Mouse (Mus musculus): ENCODE data around the gene Kctd21.
A peak's percentile ranks its signal among the peaks of the same experiment; 100 is the strongest.

Gene Kctd21

DNA sequence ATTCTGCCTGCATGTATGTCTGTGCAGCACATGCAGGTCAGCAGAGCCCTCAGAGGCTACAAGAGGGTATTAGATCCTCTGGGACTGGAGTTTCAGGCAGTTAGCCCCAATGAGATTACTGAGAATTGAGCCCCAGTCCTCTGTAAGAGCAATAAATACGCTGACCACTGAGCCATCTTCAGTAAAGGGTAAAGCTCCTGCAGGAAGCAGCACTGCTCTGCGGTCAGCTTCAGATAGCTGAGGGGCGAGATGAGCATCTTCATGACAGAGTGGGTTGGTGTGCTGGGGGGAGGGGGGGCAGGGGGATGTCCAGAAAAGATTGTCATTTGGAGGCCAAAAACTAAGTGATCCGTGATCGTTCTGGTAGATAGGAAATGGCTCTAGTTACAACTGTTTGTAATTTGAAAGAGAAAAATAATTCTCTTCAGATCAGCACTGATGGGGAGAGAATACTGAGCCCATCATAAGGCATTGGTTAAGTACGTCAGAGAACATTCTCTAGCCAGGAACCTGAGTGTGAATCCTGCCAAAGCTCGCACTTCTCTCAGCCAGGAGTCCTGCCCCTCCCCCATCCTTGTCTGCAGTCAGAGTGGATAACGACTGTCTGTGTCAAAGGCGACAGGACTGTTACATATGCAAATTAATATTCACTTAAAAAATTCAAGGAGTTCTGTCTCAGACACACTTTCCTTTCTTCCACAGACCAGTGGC, 14.1 kb downstream of the Kctd21 start:
- Histone ChIP-seq H3K27me3 (ENCODE audit: insufficient read depth, low read length) (peaks cover 8% of the 10 kb centered on the region; the same call in 1 of the 2 replicates), H3K4me3 (replicated peaks; ENCODE audit: low read length) (no peak overlapping the region), H3K36me3 (ENCODE audit: insufficient read depth, low read length) (no peaks in the 10 kb centered on the region), H3K4me1 (replicated peaks; ENCODE audit: low read depth, low read length) (peaks cover 79% of the 10 kb centered on the region), H3K9me3 (ENCODE audit: low read length) (no peaks in the 10 kb centered on the region)
- TF ChIP-seq CTCF (conservative IDR thresholded peaks at IDR 0.05; ENCODE audit: low read length) = no peak
- no peak for TF ChIP-seq POU5F1 (IDR thresholded peaks at IDR 0.05; ENCODE audit: borderline replicate concordance, low read length)
- no peak for TF ChIP-seq NANOG (IDR thresholded peaks at IDR 0.05; ENCODE audit: borderline replicate concordance, low read length)

DNA sequence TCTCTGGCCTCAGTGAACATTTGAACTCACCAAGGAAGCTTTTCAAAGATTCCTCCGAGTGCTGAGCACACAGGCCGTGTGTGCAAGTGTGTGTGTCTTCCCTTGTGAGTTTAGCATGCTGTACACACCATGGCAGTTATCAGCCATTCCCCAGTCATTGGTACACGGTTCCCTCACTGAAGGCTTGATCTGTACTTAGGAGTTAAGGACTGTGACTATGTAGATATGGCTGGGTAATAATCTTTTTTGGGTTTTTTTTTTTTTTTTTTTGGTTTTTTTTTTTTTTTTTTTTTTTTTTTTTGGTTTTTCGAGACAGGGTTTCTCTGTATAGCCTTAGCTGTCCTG, 14.7 kb downstream of the Kctd21 start:
- H3K9me3 ChIP-seq (ENCODE audit: low read length) = no peaks in the 10 kb centered on the region
- H3K36me3 ChIP-seq (ENCODE audit: insufficient read depth, low read length) = no peaks in the 10 kb centered on the region
- H3K4me3 ChIP-seq (replicated peaks; ENCODE audit: low read length) = no peak overlapping the region
- peaks cover 78% of the 10 kb centered on the region for H3K4me1 ChIP-seq (replicated peaks; ENCODE audit: low read depth, low read length)
- H3K27me3 ChIP-seq (ENCODE audit: insufficient read depth, low read length) = peaks cover 12% of the 10 kb centered on the region; the same call in 1 of the 2 replicates
- TF ChIP-seq POU5F1 (IDR thresholded peaks at IDR 0.05; ENCODE audit: borderline replicate concordance, low read length) (no peak), NANOG (IDR thresholded peaks at IDR 0.05; ENCODE audit: borderline replicate concordance, low read length) (no peak), CTCF (conservative IDR thresholded peaks at IDR 0.05; ENCODE audit: low read length) (no peak)

DNA sequence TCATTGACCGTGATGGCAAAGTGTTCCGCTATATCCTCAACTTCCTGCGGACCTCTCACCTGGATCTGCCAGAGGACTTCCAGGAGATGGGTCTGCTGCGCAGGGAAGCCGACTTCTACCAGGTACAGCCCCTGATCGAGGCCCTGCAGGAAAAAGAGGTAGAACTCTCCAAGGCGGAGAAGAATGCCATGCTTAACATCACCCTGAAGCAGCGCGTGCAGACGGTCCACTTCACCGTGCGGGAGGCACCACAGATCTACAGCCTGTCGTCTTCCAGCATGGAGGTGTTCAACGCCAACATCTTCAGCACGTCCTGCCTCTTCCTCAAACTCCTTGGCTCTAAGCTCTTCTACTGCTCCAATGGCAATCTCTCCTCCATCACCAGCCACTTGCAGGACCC, 15.3 kb downstream of the Kctd21 start:
- TF ChIP-seq POU5F1 (IDR thresholded peaks at IDR 0.05; ENCODE audit: borderline replicate concordance, low read length) (no peak), NANOG (IDR thresholded peaks at IDR 0.05; ENCODE audit: borderline replicate concordance, low read length) (no peak), CTCF (conservative IDR thresholded peaks at IDR 0.05; ENCODE audit: low read length) (no peak)
- peak overlapping the region; percentile 37; the same call in 1 of the 2 replicates for H3K4me3 ChIP-seq (replicated peaks; ENCODE audit: low read length)
- no peaks in the 10 kb centered on the region for H3K9me3 ChIP-seq (ENCODE audit: low read length)
- peaks cover 13% of the 10 kb centered on the region; the same call in 1 of the 2 replicates for H3K27me3 ChIP-seq (ENCODE audit: insufficient read depth, low read length)
- peaks cover 74% of the 10 kb centered on the region for H3K4me1 ChIP-seq (replicated peaks; ENCODE audit: low read depth, low read length)
- H3K36me3 ChIP-seq (ENCODE audit: insufficient read depth, low read length) = no peaks in the 10 kb centered on the region

DNA sequence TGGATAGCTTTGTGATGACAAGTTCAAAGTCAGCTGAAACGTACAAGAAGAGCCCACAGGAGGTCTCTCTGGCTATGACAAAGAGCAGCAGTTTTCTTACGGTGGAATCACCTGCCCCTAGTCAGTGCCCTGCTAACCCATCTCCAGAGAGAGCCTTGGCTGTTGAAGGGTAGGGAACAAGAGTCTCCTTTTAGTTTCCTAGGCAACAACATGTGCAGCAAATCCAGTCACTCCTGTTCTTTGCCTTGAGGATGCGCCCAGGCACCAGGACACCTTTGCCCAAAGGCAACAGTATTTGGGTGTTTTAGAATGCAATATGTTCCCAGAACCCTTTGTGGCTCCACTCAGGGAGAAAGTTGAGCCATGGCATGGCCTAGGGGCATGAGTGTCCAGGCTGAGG, 16.2 kb downstream of the Kctd21 start:
- TF ChIP-seq POU5F1 (IDR thresholded peaks at IDR 0.05; ENCODE audit: borderline replicate concordance, low read length) (no peak), CTCF (conservative IDR thresholded peaks at IDR 0.05; ENCODE audit: low read length) (no peak), NANOG (IDR thresholded peaks at IDR 0.05; ENCODE audit: borderline replicate concordance, low read length) (no peak)
- Histone ChIP-seq H3K4me1 (replicated peaks; ENCODE audit: low read depth, low read length) (peaks cover 70% of the 10 kb centered on the region), H3K36me3 (ENCODE audit: insufficient read depth, low read length) (no peaks in the 10 kb centered on the region), H3K9me3 (ENCODE audit: low read length) (no peaks in the 10 kb centered on the region), H3K4me3 (replicated peaks; ENCODE audit: low read length) (no peak overlapping the region), H3K27me3 (ENCODE audit: insufficient read depth, low read length) (peaks cover 13% of the 10 kb centered on the region; the same call in 1 of the 2 replicates)

DNA sequence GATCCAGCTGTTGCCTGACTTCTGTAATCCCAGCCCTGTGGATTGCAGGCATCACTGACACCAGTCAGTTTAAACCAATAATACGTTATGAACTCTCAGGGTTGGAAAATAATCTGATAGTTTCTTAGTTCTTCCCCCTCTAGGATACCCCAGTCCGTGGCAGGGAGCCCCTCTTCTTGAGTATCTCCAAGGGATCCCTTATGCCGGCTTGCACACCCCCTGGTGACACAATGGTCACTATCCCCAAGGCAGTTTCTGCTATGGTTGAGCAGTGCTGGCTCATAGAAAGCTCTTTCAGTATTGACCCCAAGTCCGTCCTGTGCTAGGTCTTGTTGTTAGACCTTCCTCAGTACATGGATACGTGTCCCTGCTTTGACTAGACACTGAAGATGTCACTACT, 16.7 kb downstream of the Kctd21 start:
- H3K4me3 ChIP-seq (replicated peaks; ENCODE audit: low read length) = no peak overlapping the region
- no peaks in the 10 kb centered on the region for H3K36me3 ChIP-seq (ENCODE audit: insufficient read depth, low read length)
- H3K9me3 ChIP-seq (ENCODE audit: low read length) = no peaks in the 10 kb centered on the region
- H3K27me3 ChIP-seq (ENCODE audit: insufficient read depth, low read length) = peaks cover 13% of the 10 kb centered on the region; the same call in 1 of the 2 replicates
- TF ChIP-seq NANOG (IDR thresholded peaks at IDR 0.05; ENCODE audit: borderline replicate concordance, low read length) (no peak), CTCF (conservative IDR thresholded peaks at IDR 0.05; ENCODE audit: low read length) (no peak), POU5F1 (IDR thresholded peaks at IDR 0.05; ENCODE audit: borderline replicate concordance, low read length) (no peak)
- peaks cover 65% of the 10 kb centered on the region for H3K4me1 ChIP-seq (replicated peaks; ENCODE audit: low read depth, low read length)

DNA sequence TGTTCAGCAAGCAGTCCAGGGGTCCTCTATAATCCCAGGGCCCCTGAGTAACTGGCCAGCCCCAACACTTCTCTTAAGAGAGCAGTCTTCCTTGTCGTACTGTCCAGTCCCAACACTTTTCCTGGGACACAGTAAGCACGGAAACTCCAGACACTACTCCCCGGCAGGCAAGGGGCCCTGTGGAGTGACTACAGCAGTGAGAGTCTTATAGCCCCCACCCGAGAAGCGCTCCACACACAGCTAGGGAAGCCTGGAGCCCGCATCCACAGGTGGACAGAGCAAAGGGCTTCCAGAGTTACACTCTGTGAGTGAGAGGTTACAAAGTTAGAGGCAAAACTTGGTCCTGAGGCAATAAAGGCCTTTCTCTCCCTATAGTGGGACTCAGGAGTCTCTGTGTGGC, 17.3 kb downstream of the Kctd21 start:
- no peaks in the 10 kb centered on the region for H3K9me3 ChIP-seq (ENCODE audit: low read length)
- H3K4me3 ChIP-seq (replicated peaks; ENCODE audit: low read length) = no peak overlapping the region
- TF ChIP-seq NANOG (IDR thresholded peaks at IDR 0.05; ENCODE audit: borderline replicate concordance, low read length) = no peak
- peaks cover 13% of the 10 kb centered on the region; the same call in 1 of the 2 replicates for H3K27me3 ChIP-seq (ENCODE audit: insufficient read depth, low read length)
- H3K4me1 ChIP-seq (replicated peaks; ENCODE audit: low read depth, low read length) = peaks cover 59% of the 10 kb centered on the region
- H3K36me3 ChIP-seq (ENCODE audit: insufficient read depth, low read length) = no peaks in the 10 kb centered on the region

DNA sequence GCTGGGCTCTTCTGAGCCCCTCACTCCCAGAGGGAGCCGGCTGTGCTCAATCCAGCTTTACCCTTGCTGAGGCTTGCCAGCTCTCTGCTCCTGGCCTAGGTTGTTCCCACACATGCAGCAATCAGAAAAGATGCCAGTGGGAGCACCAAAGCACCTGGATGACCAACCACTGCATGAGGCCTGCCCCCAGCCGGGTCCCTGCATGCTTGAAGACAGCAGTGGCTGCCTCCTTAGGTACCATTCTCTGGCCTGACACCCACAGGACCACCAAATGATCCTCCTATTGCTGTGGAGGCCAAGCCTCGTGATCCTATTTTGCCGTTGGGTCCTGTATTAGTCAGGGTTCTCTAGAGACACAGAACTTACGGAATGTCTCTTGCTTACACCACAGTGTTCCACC, 18.8 kb downstream of the Kctd21 start:
- no peaks in the 10 kb centered on the region for H3K9me3 ChIP-seq (ENCODE audit: low read length)
- H3K36me3 ChIP-seq (ENCODE audit: insufficient read depth, low read length) = no peaks in the 10 kb centered on the region
- peaks cover 54% of the 10 kb centered on the region for H3K4me1 ChIP-seq (replicated peaks; ENCODE audit: low read depth, low read length)
- H3K4me3 ChIP-seq (replicated peaks; ENCODE audit: low read length) = peak overlapping the region; percentile 43; the same call in 1 of the 2 replicates
- peaks cover 13% of the 10 kb centered on the region; the same call in 1 of the 2 replicates for H3K27me3 ChIP-seq (ENCODE audit: insufficient read depth, low read length)
- TF ChIP-seq CTCF (conservative IDR thresholded peaks at IDR 0.05; ENCODE audit: low read length) (no peak), NANOG (IDR thresholded peaks at IDR 0.05; ENCODE audit: borderline replicate concordance, low read length) (no peak), POU5F1 (IDR thresholded peaks at IDR 0.05; ENCODE audit: borderline replicate concordance, low read length) (no peak)

DNA sequence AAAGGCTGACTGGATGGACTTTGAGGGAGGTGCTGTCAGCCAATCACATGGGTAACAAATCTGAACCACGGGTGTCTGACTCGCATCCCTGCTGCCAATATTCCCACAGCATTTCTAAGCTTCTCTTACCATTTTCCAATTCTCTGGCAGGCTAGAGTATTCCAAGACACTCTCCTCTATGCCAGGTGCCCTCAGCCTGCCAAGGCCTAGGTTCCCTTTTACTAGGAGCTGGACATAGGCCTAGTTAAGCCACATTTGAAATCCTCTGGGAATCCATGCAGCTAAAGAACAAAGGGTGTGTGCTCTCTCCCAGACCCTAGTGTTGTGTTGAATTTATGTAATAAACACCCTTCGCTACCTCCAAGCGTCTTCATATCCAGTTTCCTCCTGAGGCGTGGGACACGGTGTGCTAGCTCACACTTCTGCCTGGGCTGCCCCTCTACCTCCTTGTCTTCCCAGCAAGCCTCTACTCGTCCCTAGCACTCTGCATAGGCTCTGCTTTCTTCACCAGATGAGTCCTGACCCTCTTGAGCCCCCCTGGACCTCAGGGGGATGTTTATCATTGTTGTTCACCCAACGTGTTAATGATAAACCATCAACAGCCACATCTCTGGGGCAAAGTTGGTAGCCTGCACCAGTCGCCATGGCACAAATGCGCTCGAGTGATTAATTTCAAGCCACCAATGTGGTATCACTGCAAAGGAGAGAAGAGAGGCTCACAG, 19.8 kb downstream of the Kctd21 start:
- Histone ChIP-seq H3K9me3 (ENCODE audit: low read length) (no peaks in the 10 kb centered on the region), H3K36me3 (ENCODE audit: insufficient read depth, low read length) (no peaks in the 10 kb centered on the region), H3K4me1 (replicated peaks; ENCODE audit: low read depth, low read length) (peaks cover 47% of the 10 kb centered on the region), H3K27me3 (ENCODE audit: insufficient read depth, low read length) (peaks cover 18% of the 10 kb centered on the region; the same call in 1 of the 2 replicates), H3K4me3 (replicated peaks; ENCODE audit: low read length) (no peak overlapping the region)
- TF ChIP-seq NANOG (IDR thresholded peaks at IDR 0.05; ENCODE audit: borderline replicate concordance, low read length) (no peak), CTCF (conservative IDR thresholded peaks at IDR 0.05; ENCODE audit: low read length) (no peak), POU5F1 (IDR thresholded peaks at IDR 0.05; ENCODE audit: borderline replicate concordance, low read length) (no peak)
